Mouse (Mus musculus) cortical plate, adult 2 months (tissue): Measurements from ENCODE around the gene Fbxl17.

Experiments used
- CTCF ChIP-seq: fragments of 200-500 bp; IDR thresholded peaks from 2 replicates; pipeline ENCODE4 v1.5.1; 2011; ENCODE audit warnings: mild to moderate bottlenecking, control low read depth, low read length; ENCODE audit not compliant: insufficient read depth; ENCODE audit errors: extremely low read depth
- POLR2A ChIP-seq: fragments of 200-500 bp; IDR thresholded peaks from 2 replicates; pipeline ENCODE4 v1.6.1; 2011; ENCODE audit warnings: mild to moderate bottlenecking, low read length, control low read depth; ENCODE audit not compliant: insufficient read depth; ENCODE audit errors: extremely low read depth

GRCm38 (mm10) chr17:63145311-63145741 is 354.5 kb downstream of the Fbxl17 start:
- TF ChIP-seq CTCF = no peak
- no peak for TF ChIP-seq POLR2A
